Mouse (Mus musculus): ENCODE results near the gene Tent5a.

Tent5a gene

DNA sequence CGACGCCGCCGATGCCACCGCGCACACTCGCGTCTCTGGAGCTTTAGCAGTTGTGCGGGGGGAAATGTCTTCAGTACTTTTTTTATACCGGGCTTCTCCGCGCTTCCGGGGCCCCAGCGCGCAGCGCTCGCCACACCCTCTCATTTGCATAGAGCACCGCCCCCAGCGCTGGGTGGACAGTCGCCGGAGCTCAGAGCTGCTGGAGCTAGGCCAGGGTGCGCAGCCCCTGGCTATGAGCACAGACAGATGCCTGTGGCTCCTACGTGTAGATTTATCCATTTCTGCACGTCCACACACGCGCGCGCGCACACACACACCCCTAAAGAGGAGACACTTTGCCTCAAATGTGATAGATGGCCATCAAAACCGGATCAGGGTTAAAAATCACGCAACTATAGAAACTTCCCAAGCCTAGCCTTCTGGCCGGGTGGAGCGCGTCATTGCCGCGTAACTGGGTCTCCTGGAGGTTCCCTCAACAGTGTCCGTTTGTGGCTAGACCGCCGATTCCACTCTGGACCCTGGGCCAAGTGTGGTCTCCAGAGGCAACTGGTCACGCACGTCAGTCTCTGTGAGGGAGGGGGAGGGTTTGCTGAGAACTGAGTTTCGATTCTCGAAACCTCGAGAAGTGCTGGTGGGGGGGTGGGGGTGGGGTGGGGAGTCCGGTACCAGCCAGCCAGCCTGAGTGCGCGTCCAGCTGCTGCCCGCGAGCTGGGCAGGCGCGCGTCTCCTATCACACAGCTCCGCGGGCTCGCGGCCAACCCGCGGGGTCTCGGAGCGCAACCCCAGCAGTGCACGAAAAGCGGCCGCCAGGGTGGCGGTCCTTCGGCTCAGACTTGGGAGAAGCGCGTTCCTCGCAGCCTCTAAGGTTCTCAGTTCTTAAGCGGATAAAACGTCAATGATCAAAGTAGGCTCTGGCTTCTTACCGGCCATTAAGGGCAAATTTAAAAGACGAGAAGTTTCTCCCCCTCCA, at the start of gene Tent5a:
Tent5a (minus strand) TSS at position 107 of the 970 bp plus-strand sequence.
- peak; percentile 73 for DNase-seq (ENCODE audit: extremely low read depth, low read depth)

GRCm38 (mm10) chr9:85376643-85377307, 49.6 kb upstream of the Tent5a start:
- no peak for DNase-seq (ENCODE audit: extremely low read depth, low read depth)

DNA sequence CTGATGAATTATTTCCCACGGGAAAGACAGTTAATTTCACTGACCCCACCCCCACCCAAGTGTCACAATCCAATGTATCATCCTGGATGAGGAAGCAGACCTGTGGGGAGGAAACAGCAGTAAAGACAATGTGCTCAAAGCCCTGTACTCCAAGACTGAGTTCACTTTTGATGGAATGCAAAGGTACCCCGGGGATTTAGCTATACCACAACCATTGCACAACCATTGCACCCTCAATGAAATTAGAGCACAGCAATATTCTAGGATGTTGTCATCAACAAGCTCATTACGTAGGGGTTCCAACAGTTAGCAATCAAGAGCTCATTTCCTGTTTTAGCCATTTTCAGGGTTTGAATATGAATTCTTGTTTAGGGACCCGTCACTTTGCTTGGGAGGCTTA, 48.0 kb upstream of the Tent5a start:
- DNase-seq (ENCODE audit: extremely low read depth, low read depth), result no peak

- no peak for DNase-seq (ENCODE audit: extremely low read depth, low read depth)
These were observed 44.9 kb upstream of the Tent5a start for GRCm38 (mm10) chr9:85372034-85372433.

- no peak for DNase-seq (ENCODE audit: extremely low read depth, low read depth)
These were observed 42.4 kb upstream of the Tent5a start for GRCm38 (mm10) chr9:85369512-85369911.

GRCm38 (mm10) chr9:85357154-85357860, 30.2 kb upstream of the Tent5a start:
- DNase-seq (ENCODE audit: extremely low read depth, low read depth), result peak; percentile 44

DNA sequence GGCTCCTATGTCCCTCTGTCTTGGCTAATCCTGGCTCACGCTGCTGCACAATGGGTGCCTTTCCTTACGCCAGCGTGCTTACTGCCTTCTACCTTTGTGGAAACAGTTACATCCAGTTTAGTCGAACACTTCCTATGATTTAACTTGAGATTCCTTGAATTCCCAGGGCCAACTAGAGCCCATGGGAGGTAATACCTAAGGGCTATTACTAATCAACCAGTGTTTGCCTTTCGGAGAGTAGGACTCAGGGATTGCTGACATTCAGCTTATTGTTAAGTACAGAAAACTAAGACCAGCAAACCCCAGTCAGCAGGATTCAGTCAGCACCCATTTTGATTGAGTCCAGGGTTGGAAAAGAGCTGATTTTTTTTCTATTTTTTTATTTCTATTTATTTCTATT, 28.4 kb upstream of the Tent5a start:
- DNase-seq (ENCODE audit: extremely low read depth, low read depth), result no peak

- DNase-seq (ENCODE audit: extremely low read depth, low read depth), result no peak
These were observed 20.8 kb upstream of the Tent5a start for GRCm38 (mm10) chr9:85347823-85348523.

DNA sequence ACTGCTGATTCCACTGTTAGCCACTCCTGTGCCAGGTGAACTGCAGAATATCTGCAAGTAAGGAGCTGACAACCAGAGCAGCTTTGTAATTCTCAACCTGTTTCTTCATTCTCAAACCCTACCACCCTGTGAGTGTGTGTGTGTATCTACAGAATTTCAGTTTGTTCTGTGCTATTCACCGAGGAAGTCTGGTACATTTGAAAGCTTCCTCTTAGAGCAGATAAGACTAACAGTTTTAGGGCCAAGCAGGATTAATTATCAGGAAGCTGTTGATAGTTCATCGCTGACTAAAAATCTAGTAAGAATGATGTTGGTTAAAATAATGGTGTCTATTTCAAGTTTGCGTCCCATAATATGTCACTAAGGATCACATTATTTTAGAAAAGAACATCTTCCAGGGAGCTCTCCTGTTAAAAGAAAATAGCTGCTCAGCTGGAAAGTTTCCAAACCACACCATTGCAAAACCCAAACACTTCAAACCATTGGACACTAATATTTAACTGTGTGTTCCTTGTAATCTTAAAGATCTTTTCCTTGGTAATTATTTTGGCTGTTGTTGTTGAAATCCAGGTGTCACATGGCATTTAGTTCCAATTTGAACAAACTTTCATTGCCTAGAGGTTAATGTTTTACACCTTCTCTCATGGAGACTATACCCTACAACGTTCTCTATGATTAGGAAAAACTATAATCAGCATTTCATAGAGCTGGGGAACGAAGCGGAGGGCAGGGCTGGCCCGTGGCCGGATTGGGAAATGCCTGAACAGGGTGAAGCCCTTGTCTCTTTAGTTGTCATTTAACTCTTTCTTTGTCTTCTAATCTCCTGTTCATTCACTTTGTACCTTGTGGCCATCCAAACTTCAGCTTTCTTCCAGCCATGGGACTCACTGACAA, 16.0 kb upstream of the Tent5a start:
- DNase-seq (ENCODE audit: extremely low read depth, low read depth), result peak; percentile 49

DNA sequence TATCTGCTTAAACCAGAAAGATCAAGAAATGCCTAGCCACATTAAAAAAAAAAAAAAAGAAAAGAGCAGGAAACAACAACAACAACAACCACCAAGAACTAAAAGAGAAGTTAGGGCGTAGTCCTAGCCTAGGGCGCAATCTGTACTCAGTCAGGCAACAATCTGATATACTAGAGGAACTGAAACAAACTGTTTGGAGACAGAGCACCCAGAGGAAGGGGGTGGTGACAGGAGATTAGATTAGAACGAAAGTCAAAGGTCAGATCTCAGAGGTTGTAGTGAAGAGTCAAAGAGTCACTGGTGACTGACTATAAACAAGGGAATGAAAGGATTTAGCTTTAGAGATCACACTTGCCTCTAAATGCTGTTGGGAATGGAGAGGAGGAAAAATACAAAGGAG, 13.2 kb upstream of the Tent5a start:
- no peak for DNase-seq (ENCODE audit: extremely low read depth, low read depth)

- DNase-seq (ENCODE audit: extremely low read depth, low read depth), result no peak
These were observed 8.9 kb upstream of the Tent5a start for GRCm38 (mm10) chr9:85336046-85336445.

GRCm38 (mm10) chr9:85331521-85331920, 4.4 kb upstream of the Tent5a start:
- DNase-seq (ENCODE audit: extremely low read depth, low read depth), result no peak

- DNase-seq (ENCODE audit: extremely low read depth, low read depth), result peak; percentile 68
These were observed 1.1 kb upstream of the Tent5a start for GRCm38 (mm10) chr9:85328259-85328658.

- peak; percentile 18 for DNase-seq (ENCODE audit: extremely low read depth, low read depth)
These were observed 581 bp downstream of the Tent5a start for GRCm38 (mm10) chr9:85326292-85327241.

- DNase-seq (ENCODE audit: extremely low read depth, low read depth), result peak; percentile 83
These were observed 1.8 kb downstream of the Tent5a start for GRCm38 (mm10) chr9:85325201-85325868.

DNA sequence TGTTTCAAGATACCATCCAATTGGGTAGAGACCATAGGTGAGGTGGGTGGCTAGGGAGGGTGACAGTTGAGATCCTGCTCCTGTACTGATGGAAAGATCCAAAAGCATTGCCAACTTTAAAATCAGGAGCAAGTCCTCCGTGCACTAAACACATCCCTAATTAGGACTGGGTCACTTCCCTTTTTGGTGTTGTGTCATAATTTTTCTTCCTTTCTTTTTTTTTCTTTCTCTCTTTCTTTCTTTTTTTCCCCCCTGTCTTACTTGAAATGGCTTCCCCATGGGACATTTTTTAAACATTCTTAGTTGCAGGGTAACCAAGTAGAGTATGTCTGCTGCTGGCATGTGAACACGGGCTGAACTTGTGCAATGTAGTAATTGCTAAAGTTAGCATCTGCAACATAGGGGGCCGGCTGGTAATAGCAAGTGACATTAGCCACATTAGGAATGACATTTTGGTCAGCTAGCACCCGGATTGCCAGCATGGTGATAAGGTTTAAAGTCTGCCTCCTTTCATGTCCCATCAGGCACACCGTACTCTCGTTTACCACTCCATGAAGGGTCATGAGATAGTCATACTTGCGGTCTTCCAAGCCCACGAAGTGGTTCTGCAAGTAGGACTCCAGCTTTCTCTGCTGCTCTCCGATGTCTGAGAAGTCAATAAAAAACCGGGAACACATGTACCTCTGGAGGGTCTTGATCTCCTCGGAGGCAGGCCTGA, 2.8 kb downstream of the Tent5a start:
- peak; percentile 28 for DNase-seq (ENCODE audit: extremely low read depth, low read depth)

DNA sequence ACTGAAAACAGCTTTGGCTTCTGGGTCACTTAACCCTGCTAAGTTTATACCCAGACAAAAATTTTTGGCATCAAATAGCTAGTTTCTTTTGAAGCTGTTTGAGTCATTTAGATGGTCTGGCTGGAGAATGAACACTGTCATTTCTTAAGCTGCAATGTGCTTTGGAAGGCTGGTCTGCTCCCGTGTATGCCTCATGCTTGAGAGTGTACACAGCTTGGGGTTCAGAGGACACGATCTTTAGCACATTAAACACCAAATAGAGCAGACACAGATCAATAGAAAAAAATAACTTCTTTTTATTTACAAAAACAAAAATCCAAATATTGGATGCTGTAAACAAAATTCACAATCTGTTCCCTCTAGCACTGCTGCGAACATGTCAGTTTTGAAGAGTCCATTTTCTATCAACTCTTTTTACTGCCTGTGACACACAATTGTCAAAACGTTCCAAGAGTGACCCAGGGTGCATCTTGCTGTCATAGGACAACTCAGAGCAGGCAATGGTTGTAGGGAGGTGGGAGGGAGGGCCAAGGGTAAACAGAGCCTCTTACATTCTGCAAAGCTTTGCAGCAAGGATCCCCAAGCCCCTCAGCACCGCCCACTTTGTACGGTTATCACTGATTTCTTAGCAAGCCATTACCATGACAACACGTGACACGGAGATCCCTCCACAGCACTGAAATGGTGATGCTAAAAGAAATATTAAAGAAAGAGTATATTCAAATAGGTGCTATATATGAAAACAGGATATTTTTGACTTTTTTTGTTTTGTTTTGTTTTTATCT, 6.8 kb downstream of the Tent5a start:
- no peak for DNase-seq (ENCODE audit: extremely low read depth, low read depth)
